Mouse (Mus musculus): Measurements from ENCODE around the gene Dach2.
A peak's percentile ranks its signal among the peaks of the same experiment; 100 is the strongest.

The Dach2 gene

DNA sequence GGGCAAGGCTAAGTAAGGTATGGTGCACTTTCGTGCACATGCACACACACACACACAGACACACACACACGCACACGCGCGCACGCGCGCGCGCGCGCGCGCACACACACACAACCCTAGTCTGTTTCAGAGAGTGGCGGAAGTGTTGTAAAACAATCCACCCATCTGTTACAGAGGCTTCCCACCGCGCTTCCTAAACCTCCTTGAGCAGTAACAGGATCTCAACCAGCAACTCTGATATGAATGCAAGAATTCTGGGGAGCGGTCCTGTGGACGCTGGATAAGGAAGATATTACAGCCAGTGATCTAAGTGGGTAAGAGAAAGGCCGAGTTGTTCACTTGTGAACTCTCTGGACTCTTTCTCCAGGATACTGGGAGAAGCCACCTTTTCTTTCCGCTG lies at the start of gene Dach2:
Gene Dach2, plus strand, starts transcription at position 107 of the 400 bp plus-strand sequence.
- peak; percentile 67 for DNase-seq

DNA sequence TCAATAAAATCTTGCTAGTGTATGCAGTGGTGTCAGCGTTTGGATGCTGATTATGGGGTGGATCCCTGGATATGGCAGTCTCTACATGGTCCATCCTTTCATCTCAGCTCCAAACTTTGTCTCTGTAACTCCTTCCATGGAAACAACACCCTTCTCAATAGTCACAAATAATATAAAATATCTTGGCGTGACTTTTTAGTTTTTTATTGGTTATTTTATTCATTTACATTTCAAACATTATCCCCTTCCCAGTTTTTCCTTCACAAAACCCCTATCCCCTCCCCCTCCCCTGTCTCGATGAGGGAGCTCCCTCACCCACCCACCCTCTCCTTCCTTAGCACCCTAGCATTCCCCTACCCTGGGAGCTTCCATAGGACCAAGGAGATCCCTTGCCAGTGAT lies 44.9 kb upstream of the Dach2 start:
- DNase-seq, result peak; percentile 59

DNA sequence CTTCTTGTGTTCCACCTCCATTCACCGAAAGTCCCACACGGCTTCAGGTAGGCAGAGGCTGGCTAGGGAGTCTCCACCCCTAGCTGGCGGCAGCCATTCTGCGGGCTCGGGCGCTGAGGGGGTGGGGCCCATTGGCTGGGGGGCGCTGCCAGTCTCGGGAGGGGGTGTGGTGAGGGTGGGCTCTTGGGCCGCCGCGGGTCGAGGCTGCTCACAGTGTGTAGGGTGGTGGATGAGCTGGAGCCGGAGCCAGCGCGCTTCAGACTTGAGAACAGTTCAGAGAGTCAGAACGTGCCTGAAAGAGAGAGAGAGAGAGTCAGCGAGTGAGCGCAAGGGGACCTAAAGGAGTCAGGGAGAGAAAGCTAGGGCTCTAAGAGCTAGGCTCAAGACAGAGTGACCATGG lies 721 bp downstream of the Dach2 start:
- DNase-seq, result peak; percentile 86

DNA sequence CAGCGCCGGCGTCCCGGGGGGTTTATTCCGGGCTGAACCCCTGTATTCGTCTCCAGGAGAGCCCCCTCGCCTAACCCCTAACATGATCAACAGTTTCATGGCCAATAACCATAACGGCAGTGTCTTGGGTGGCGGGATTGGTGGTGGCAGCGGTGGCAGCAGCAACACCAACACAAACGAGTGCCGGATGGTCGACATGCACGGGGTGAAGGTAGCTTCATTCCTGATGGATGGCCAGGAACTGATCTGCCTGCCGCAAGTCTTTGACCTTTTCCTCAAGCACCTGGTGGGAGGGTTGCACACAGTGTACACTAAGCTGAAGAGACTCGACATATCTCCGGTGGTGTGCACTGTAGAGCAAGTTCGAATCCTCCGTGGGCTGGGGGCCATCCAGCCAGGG lies 1.2 kb downstream of the Dach2 start:
- DNase-seq, result peak; percentile 15

DNA sequence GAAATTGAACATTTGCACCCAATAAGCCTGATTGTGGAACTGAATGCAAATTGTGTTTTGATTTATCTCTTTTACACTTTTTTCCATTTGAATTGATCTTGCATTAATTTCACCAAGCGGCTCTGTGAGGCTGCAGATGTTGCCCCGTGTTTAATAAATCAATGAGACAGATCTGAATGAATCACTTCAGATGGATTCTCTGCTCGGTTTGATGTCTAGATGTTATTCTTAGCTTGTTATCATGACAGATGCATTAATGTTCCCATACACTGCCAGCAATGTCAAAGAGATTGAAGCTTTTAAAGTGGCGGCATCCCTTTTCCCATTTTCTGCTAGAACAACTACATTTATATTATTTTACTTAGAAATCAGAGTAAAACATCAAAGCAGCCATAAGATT lies 7.0 kb downstream of the Dach2 start:
- DNase-seq, result no peak

DNA sequence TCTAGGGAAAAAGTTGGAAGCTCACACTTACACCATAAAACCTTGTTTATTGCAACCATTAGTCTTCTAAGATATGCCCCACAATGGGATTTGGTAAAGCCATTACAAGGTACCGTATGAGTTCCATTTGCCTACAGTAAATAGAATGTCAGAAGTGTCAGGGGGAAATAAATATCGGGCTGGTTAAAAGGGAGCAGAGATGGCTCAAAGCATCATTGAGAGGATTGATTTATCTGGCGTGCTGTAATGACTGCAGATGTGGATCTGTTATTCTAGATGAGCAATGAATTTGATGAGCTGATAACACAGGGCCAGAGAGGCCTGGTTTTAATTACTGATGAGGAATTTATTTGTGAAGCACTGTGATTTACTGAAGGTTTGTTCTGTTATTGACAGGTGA lies 40.8 kb downstream of the Dach2 start:
- DNase-seq, result peak; percentile 1

DNA sequence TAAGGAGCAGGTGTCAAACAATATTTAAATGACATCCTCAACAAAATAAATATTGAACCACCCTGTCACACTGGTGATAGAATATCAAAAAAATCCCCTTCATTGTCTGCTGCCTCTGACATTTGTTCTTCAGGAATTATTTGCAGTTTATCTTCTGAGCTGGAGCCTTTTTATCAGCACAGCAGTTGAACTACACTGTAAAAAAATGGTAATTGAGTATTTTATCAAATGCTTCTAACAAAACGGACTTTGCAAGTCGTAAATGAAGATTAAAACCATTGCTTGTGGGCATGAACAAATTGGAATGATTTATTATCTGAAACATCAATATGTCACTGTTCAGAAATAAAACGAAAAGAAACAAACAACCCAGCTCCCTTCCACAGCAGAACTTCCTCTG lies 97.1 kb downstream of the Dach2 start:
- no peak for DNase-seq

DNA sequence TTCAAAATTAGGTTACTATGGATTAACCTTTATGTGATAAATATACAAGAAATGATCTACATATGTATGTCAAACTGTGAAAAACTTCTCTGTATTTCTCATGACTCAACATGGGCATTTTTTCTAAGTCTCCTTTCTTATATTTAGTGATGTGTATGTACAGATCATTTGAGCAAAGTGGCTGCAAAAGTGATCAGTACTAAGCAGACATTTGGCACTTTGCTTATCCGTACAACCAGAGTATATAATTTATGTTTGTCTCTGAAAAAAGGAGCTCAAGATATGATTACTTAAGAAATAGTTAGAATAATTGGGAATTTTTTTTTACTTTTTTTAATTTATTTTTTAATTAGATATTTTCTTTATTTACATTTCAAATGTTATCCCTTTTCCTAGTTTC lies 111.4 kb downstream of the Dach2 start:
- no peak for DNase-seq

DNA sequence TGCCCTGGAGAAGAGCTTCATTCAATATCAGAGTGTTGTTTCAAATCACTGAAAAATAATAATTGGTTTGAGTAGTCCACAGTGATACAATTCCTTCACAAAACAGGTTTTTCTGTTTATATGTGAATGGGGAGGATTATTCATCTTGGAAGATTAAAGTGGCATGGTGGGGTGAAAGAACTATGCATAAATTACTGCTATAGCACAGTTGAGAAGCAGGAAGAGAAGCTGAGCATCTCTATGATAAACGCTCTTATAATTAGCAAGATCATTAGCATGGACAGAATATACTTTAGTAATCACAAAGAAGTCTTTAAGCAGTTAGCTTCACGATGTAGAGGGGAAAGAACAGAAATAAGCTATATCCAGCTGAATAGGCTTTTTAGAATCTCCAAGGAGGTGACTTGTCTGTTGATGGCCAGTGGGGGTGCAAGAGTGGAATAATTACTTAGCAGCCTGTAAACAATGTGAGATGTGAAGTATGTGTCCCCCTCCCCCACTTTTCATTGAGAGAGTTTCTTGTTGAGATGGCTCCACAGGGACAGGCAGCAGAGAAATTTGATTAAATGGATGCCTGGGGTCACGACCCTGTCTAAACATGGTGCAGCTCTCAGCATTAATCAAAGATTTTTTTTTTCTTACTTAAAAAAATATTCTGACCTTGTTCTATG lies 124.3 kb downstream of the Dach2 start:
- peak; percentile 71 for DNase-seq

DNA sequence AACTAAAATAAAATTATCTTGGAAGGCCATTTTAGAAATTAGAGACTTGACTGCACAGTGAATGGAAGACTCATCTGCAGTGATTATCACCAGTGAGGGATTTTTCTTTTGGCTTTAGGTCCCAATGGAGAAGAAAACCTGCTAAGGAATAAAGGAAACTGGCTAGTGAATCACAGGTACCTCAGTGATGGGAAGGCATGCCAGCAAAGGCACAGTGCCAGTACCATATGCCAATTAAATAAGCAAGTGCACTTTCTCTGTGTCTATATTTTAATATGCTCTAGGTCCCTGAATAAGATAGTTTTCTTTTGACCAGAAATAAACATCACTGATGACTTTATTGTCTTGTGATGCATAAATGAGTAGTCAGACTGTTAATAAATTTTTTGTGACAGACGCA lies 184.8 kb downstream of the Dach2 start:
- DNase-seq, result no peak

DNA sequence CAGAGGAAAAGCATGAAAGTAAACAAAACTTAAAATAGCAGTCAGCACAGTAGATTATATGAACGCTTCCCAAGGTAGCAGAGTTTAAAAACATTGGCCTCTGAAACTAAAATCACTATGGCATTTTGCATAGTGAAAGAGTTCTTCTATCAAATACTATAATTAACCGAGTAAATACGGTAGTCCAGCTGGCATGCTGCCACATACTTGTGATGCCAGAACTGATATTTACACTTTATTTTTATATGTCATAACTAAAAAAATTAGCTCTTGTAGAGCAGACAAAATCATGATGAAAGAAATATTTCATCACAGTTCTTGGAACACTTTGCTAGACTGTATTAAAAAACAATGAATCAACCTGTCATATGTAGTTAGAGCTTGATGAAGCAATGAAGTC lies 247.8 kb downstream of the Dach2 start:
- no peak for DNase-seq

DNA sequence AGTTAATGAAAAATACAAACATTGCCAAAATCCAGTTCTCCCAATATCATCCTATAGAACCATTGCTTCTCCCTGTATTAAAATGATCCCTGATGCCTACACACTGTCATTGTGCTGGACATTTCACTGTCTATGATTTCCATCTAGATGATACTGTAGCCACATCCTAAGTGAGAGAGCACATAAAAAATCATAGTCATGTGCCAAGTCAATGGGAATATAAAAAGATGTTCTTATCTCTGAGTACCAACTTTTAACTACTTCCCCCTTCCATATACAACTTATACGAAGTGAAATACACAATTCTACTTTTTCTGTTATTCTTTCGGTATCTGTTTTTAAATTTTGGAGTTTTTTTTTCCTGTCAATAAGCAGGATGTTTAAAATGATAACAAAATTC lies 266.6 kb downstream of the Dach2 start:
- no peak for DNase-seq

DNA sequence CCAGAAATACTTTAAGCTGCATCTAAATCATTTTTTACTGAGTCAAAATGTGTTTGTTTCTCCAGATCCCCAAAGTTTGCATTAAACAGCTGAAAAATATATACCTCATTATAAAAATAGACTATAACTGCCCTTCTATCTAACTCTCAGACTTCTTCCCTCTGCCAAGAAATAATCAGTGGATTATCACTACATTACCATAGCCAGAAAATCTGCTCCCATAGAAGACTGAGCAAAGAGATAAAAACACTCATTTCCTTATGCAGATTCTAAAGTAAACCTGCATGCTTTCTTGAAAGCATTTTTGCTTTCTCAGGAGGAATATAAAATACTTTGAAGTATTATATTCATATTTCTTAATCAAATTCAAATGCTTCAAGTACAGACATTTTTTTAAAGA lies 368.8 kb downstream of the Dach2 start:
- DNase-seq, result no peak

DNA sequence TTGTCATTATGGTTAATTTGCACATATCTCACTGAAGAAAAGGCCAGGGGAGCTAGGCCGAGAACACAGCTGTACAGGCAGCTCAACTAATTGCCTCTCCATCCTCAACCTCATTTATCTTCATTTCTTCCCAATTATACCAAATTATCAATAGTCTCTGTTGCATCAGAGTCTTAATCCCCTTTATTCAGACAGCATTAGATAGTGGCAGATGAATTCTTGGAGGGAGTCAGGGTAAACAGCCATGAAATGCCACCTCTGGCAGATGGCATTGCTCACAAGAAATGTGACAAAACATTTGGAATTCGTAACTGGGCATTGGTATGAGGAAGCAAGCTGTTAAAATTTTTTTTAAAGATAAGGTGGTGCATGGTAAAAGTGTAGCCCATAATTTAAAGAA lies 389.9 kb downstream of the Dach2 start:
- DNase-seq, result no peak

DNA sequence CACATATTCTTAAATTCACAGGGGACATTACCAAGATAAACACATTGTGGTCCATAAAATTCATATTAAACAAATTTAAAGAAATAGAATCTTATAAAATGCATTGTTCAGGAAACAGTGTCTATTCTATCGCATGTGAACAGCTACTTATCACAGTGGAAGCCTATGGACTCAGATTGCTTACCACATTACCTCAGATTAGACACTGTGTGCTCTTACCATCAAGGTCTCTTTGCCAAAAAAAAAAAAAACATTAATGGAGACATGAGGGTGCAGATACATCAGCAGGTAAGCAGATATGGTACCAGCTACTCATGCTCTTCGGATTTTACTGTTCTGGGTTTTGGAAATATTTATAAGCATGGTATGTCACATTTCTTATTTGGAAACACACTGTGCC lies 415.1 kb downstream of the Dach2 start:
- DNase-seq, result no peak

DNA sequence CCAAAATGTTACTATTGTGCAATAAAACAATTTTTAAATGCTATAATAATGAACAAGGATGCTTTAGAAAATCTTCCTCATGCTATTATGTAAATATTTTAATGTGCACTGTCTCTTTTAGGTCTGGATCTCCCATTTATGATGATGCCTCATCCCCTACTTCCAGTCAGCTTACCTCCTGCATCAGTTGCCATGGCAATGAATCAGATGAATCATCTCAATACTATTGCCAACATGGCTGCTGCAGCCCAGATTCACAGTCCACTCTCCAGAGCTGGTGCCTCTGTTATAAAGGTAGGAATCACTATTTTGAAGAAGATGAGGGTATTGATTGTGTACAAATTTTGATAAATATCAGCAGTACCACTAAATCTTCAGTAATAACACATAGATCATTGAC lies 426.8 kb downstream of the Dach2 start:
- DNase-seq, result no peak

DNA sequence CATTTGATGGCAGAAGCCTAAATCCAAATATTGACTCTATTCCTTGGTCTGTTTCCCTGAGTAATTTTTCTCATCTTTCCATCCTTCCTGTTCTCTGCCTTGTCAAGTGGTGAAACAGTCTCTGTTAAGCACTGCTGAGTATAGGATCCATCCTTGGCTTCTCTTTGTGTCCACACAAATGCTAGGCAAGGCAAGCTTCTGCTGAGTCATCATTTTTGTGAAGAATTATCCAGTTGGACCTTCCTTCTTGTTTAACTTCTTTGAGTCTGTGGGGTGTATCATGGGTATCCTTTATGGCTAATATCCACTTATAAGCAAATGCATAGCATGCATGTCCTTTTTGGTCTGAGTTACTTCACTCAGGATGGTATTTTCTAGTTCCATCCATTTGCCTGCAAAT lies 449.8 kb downstream of the Dach2 start:
- no peak for DNase-seq

DNA sequence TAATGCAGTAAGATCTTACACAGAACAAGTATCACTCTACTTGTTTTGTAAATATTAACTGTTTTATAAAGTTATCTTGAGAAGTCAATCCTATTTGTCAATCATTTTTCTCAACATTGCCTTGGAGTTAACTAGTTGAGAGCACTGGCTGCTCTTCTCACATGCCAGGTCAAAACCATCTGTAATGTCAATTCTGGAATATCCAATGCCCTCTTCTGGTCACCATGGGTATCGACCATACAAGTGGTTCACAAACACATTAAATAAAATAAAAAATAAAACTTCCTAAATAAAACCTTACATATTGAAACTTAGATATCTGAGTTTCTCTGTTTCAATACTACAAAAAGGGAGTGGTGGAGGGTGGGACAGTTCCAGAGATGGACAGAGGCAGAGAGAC lies 495.0 kb downstream of the Dach2 start:
- peak; percentile 2 for DNase-seq

DNA sequence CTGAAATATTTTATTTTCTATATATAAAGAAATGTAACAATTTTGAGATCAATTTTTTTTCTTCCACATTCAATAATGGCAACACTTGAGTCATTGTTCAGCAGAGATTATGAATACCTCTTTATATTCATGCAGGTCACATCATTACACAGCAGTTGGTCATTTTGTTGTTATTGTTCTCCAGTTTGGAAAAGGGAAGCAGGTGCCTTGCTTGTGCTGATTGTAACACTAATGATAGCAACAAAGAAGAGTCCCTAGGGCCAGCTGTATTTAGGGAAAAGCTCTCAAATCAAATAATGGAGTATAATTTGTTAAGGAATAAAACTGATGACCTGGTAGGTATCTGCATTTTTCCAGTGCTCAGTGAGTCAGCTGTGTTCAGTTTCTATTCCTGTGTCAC lies 513.1 kb downstream of the Dach2 start:
- DNase-seq, result no peak

DNA sequence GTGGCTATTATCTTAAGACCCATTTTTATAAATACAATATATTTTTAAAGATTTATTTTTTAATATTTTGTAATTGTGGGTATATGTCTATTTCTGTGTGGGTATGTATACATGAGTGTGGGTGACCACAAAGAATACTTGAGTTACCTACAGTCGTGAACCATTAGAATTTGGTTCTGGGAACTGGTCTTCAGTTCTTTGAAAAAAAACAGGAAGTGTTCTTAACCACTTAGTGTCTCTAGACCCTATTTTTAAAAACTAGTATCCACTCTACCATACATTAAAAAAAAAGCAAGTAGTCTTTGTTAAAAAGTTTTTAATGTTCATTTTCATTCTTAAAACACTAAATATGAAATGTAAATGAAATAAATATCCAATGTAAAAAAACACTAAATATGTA lies 529.5 kb downstream of the Dach2 start:
- DNase-seq, result no peak

DNA sequence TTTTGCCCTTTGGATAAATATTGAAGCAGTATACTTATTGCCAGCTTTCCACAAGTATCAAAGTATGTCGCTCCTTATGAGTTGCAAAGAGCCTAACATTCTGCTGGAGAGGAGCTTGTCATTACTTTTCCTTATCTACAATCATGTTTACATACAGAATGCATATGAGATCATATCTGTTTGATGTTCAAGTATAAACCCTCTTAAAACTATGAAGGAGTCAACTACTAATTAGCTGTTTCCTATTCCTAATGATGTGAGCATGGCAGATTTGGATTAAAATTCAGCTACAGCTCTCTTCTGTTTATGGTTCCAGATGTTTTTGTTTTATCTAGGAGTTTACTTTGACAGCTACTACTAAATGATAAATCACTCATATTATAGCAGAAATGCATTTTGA lies 535.8 kb downstream of the Dach2 start:
- no peak for DNase-seq

DNA sequence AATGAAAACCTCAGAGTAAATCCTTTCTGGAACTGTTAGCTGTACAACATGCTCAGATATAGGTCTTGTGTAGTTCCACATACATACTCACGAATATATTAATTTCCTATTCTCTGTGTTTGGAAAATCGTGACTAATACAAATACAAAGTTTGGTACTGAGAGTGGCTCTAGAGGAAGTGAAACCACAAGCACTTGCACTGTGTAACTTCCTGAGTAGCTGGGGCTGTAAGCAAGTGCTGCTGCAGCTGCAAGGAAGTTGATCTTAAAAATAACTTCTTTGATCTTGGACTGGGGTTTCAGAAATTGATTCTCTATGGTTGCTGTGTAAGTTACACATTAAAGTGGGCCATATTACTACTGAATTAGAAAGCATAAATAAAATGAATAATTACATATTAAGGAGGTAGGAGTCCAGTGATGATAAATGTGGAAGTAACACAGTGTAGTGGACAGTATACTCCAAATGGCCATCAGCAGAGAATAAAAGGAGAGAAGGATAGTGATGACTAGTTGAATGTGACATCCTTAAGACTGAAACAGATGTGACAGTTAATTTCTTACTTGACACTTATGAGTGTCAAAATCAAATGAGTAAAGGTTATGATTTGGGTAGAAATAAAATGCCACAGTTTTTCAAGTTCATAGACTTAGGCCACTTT lies 570.7 kb downstream of the Dach2 start:
- DNase-seq, result peak; percentile 0
